Mouse (Mus musculus): ENCODE data around the gene Patj.

The Patj gene

DNA sequence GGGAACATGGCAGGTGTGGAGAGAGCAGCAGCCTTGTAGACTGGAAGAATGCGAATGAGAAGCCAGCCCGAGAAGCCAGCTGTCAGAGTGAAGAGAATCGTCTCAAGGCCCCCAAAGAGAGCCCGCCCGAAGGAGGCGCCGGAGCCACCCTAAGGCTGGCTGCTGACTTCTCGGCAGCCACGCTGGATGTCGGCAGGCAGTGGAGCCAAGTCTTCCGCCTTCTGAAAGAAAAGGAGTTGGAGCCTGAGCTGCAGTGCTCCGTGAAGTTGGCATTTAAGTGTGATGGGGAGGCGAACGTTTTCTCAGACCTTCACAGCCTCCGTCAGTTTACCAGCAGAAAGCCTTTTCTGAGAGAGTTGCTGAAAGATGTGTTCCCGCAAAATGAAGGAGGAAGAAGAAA lies 338.1 kb downstream of the Patj start:
- no peak for DNase-seq

DNA sequence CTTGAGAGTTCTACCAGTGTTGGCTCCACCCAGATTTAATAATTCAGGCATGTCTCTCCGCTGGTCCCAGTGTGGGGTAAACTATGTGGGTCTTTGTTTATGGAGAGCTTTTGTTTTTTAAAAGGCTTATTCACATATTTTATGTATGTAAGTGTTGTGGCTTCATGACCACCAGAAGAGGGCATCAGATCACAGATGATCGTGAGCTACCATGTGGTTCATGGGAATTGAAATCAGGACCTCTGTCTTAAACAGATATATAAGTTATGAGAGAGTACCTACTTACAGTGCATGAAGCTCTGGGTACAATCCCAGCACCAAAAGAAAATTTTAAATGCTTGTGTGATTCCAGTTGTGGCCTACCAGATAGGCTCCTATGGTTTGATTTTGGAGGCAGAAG lies 344.2 kb downstream of the Patj start:
- peak; percentile 30 for DNase-seq

DNA sequence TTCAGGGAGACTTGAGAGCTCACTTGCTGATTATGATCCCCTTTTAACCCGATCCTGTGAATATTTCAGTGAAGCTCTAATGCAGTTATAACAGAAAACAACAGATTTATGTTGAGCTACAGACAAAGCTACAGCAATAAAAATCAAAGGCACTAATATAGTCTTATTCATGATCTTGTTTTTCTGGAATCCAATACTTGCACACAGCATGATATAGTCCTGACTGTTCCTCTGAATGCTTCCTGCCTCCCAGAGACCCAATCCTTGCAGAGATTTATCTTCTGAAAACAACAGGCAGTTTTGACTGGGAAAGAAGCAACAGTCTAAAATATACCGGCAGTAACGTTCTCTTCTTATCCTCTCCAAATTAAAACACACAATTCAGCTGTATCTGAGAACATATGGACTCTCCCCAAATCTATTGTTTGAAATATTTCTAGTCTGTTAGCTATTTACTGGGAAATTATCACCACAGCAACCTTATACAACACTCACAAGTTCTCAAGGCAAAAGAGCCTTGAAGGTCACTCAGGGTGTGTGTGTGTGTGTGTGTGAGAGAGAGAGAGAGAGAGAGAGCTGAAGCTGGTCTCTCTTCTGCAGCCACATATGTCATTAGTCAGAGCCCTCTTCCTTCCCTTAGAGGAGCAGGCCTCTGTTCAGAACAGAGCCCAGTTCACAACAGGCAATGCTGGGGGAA lies 347.8 kb downstream of the Patj start:
- DNase-seq, result no peak

DNA sequence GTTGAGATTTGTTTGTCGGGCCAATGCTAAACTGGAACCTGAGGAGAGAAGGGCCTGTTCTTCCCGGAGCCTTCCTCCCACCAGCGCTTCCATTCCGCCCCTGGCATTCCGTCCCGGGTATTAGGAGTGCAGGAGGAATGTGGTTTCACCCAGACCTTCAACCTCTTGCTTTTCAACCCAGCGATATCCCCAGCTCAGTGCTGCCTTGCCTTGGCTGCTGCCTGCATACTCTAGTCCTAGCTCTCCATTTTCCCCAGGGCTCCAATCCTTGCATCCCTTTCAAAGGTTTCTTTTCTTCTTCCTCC lies 348.3 kb downstream of the Patj start:
- peak; percentile 13 for DNase-seq

DNA sequence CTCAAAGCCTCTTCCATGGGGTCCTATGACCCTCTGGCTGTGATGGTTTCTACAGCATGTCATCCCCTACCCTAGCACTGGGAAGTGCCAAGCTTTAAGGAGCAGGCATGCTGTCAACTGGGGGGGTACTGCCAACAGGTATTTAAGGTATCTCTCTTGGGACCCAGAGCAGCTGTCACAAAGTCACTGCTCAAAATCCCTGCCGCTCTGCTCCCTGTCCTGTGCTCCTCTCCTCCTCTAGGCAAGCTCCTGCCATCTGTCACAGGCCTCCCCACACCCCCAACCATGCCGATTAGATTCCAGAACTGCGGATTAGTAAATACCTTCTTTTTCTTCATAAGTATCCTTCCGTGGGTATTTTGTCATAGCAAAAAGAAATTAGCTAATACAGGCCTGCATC lies 358.9 kb downstream of the Patj start:
- DNase-seq, result no peak

DNA sequence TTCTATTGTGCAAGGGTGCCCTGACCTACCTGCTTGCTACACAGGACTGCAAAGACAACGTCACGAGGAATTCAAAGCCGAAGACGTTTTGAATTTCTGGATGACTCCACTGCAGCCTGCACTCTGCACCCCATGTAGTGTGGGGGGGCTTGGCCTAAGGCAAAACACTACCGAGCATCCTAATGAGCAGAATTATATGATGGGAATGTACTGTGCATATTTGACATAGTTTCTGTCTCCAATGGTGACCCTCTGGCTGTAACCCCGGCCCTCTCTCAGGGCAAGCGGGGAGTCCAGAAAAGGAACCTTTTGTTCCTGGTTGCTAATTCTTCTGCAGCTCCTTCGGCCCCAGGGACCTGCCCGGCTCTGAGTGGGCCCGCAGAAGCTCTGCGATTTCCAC lies 360.6 kb downstream of the Patj start:
- DNase-seq, result no peak

DNA sequence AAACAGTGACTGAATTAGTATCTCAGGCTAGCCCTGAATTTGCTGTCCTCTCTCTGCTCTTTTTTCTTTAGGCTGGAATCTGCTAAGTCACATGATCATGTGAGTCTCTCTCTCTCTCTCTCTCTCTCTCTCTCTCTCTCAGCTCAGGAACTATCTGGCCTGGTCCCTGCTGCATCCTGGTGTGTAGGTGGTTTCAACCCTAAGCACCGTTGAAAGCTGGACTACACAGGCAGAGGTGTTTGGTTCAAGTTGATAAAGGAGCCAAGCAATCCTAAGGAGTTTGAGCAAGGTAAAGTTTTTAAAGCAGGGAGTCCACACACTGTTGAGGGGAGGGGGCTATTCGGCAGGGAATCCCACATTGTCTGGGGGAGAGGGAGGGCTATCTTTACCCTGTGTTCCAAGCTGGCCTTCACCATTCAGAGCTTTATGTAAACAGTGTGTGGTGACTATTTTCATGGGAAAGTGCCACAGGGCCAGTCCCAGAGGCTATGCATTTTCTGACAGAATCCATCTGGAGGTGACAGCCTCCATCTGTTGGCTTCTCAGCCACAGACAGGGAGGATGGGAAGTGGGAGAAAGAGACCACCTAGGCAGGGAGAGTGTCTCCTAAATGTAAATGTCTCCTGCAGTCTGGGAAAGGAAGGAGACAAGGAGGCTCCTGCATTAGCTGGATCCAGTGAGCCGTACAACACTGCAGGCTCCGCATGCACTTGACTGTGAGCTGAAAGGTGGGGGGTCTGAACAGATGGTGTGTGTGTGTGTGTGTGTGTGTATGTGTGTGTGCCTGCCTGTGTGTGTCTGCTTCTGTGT lies 362.6 kb downstream of the Patj start:
- DNase-seq, result peak; percentile 40

DNA sequence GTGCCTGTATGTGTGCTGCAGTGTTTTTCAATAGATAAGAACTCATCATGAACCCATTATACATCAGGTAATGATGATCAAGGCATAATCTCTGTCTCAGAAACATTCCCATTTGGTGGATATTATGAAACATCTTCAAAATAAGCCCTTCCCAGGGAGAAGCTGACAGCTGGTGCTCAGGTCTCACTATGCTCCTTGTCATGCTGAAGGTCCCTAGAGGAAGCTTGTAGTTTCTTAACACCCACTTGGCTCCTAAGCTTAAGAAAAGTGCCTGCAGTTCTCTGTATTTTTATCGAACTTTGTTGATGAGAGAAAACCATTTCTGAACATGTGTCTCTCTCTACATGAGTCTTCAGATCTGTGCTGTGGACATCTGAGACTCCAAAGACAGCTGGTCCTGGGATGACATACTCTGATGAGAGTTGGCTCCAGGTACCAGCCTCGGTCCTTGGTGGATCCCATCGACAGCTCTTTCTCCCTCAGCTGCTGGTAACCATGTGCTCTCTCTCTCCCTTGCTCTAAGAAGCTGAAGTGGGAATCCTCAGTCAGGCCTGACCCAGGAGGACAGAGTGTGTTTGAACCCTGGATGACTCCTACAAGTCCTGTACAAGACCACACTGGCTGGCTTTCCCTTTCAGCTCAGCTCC lies 363.4 kb downstream of the Patj start:
- no peak for DNase-seq

DNA sequence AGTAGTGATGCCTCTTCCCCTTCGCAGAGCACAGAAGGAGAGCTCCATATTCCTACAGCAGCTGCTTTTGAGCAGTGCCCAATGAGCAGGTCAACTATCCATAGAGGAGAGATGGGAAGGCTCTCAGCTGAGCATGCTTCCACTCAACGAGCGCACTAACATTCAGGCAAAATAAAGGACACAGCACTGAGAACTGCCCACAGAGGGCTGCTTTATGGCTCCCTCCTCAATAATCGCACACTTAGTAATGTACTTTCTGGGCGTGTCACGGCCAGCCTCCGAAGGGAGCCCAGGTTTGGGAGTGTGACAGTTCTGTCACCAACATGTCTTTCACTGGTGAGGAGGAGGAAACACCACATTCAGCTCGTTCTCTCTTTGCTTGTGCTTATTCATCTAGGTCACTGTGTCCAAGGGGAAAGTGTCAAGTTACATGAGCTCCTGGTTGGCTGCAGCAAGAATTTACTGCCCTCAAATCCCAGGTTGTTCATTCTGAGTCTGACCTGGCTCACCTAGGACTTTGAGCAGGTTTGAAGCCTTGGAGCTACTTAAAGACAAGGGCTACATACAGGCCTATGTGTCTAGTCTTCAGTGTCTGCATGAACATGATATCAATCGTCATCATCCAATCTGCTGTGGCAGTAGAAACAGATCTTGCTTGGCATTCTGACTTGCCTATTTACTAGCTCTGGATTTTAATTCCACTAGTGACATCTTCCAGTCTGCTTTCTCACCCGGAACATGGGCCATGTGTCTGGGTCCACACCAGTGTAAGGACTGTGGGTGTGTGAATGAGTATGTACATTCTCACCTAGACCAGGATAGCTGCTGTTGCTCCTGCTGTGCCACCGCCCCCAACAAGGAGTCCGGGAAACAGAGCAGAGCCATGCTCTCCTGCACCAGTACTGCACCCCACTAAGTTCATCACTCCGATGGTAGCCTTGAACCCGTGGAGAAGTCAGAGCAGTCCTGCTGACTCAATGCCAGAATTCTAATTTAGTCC lies 371.8 kb downstream of the Patj start:
- no peak for DNase-seq
